Mouse (Mus musculus): Measurements from ENCODE around the gene Grik3. TPM values are rescaled to one million over a fixed set of nuclear protein-coding genes. Genes with fewer than 3 reads are reported as not detected.

Grik3 gene
- polyA plus RNA-seq, 1 experiment from 2014 or later = 0.12 TPM

GRCm38 (mm10) chr4:125580336-125580735 lies 89.8 kb downstream of the Grik3 start:
- H3K27ac ChIP-seq (replicated peaks) = no peak overlapping the region
- H3K4me1 ChIP-seq (replicated peaks; ENCODE audit: control insufficient read depth, insufficient read depth) = no peaks in the 10 kb centered on the region
- H3K9ac ChIP-seq (ENCODE audit: low read length) = no peak overlapping the region
- no peak overlapping the region for H3K4me3 ChIP-seq (ENCODE audit: low read depth, low read length)
- no peak for ATAC-seq (ENCODE audit: low FRiP score, low TSS enrichment)
- DNase-seq (ENCODE audit: low spot score) = no peak
- H3K9me3 ChIP-seq (ENCODE audit: control insufficient read depth, low read length) = no peaks in the 10 kb centered on the region
- no peak for TF ChIP-seq EP300 (optimal IDR thresholded peaks at IDR 0.05)
- TF ChIP-seq CTCF (IDR thresholded peaks at IDR 0.05; ENCODE audit: low read depth) = no peak
- WGBS = 53% methylated on average over 5 of the region's 5 CpGs
- H3K36me3 ChIP-seq (ENCODE audit: control insufficient read depth, insufficient read depth, low read length) = no peaks in the 10 kb centered on the region
- no peak overlapping the region for H3K4me2 ChIP-seq (replicated peaks; ENCODE audit: low read depth)
- H3K27me3 ChIP-seq (ENCODE audit: control insufficient read depth, insufficient read depth, low read length) = no peaks in the 10 kb centered on the region

DNA sequence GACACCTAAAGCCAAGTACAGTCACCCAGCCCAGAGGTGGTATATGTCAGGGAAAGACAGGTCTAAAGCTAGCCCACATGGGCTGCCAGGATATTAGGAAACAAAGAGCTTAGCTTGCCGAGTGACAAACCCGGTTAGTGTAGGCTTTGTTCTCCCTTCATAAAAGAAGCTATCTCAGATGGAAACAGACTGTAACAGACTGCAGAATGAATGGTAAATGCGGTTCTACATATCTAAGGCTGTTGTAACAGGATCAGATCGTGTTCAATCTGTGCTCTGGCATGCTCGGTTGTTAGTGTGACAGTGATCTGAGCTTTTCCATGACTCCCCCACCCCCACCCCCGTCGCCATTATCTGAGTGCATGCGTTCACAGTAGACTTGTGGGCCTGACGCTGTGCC lies 92.8 kb downstream of the Grik3 start:
- ATAC-seq (ENCODE audit: low FRiP score, low TSS enrichment) (no peak), DNase-seq (ENCODE audit: low spot score) (no peak)
- Histone ChIP-seq H3K4me3 (ENCODE audit: low read depth, low read length) (no peak overlapping the region), H3K4me2 (replicated peaks; ENCODE audit: low read depth) (no peak overlapping the region), H3K9me3 (ENCODE audit: control insufficient read depth, low read length) (no peaks in the 10 kb centered on the region), H3K36me3 (ENCODE audit: control insufficient read depth, insufficient read depth, low read length) (no peaks in the 10 kb centered on the region), H3K27ac (replicated peaks) (no peak overlapping the region), H3K4me1 (replicated peaks; ENCODE audit: control insufficient read depth, insufficient read depth) (no peaks in the 10 kb centered on the region), H3K9ac (ENCODE audit: low read length) (no peak overlapping the region), H3K27me3 (ENCODE audit: control insufficient read depth, insufficient read depth, low read length) (no peaks in the 10 kb centered on the region)
- TF ChIP-seq CTCF (IDR thresholded peaks at IDR 0.05; ENCODE audit: low read depth) = no peak
- TF ChIP-seq EP300 (optimal IDR thresholded peaks at IDR 0.05) = no peak
- 71% methylated on average over 9 of the region's 9 CpGs for WGBS

- WGBS = 56% methylated on average over 4 of the region's 4 CpGs
- H3K4me2 ChIP-seq (replicated peaks; ENCODE audit: low read depth) = no peak overlapping the region
- DNase-seq (ENCODE audit: low spot score) = no peak
- H3K4me3 ChIP-seq (ENCODE audit: low read depth, low read length) = no peak overlapping the region
- no peak overlapping the region for H3K9ac ChIP-seq (ENCODE audit: low read length)
- H3K36me3 ChIP-seq (ENCODE audit: control insufficient read depth, insufficient read depth, low read length) = no peaks in the 10 kb centered on the region
- no peak overlapping the region for H3K27ac ChIP-seq (replicated peaks)
- H3K4me1 ChIP-seq (replicated peaks; ENCODE audit: control insufficient read depth, insufficient read depth) = no peaks in the 10 kb centered on the region
- ATAC-seq (ENCODE audit: low FRiP score, low TSS enrichment) = no peak
- H3K9me3 ChIP-seq (ENCODE audit: control insufficient read depth, low read length) = no peaks in the 10 kb centered on the region
- TF ChIP-seq CTCF (IDR thresholded peaks at IDR 0.05; ENCODE audit: low read depth) (no peak), EP300 (optimal IDR thresholded peaks at IDR 0.05) (no peak)
- H3K27me3 ChIP-seq (ENCODE audit: control insufficient read depth, insufficient read depth, low read length) = no peaks in the 10 kb centered on the region
These were observed 93.4 kb downstream of the Grik3 start for GRCm38 (mm10) chr4:125583935-125584334.

DNA sequence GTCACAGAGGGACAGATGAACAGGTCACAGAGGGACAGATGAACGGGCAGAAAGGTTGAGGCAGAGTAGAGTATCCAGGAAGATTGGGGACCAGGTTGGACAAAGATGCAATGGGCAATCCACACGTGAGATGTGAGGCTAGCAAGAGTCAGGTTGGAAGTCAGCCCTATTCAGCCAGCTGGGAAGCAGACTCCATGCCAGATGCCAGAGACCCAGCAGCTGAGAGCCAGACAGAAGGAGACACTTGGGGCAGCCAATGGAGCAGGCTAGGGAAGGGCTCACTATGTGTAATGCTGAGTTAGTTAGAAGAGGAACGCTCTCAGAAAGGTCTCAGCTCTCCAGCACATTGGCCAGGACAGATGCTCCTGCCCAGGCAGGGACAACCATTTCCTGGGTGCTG lies 94.2 kb downstream of the Grik3 start:
- Histone ChIP-seq H3K9me3 (ENCODE audit: control insufficient read depth, low read length) (no peaks in the 10 kb centered on the region), H3K9ac (ENCODE audit: low read length) (no peak overlapping the region), H3K27ac (replicated peaks) (no peak overlapping the region), H3K36me3 (ENCODE audit: control insufficient read depth, insufficient read depth, low read length) (no peaks in the 10 kb centered on the region), H3K27me3 (ENCODE audit: control insufficient read depth, insufficient read depth, low read length) (no peaks in the 10 kb centered on the region), H3K4me3 (ENCODE audit: low read depth, low read length) (no peak overlapping the region), H3K4me2 (replicated peaks; ENCODE audit: low read depth) (no peak overlapping the region), H3K4me1 (replicated peaks; ENCODE audit: control insufficient read depth, insufficient read depth) (no peaks in the 10 kb centered on the region)
- 78% methylated on average over 3 of the region's 3 CpGs for WGBS
- DNase-seq (ENCODE audit: low spot score) (no peak), ATAC-seq (ENCODE audit: low FRiP score, low TSS enrichment) (no peak)
- TF ChIP-seq CTCF (IDR thresholded peaks at IDR 0.05; ENCODE audit: low read depth) = no peak
- TF ChIP-seq EP300 (optimal IDR thresholded peaks at IDR 0.05) = no peak

DNA sequence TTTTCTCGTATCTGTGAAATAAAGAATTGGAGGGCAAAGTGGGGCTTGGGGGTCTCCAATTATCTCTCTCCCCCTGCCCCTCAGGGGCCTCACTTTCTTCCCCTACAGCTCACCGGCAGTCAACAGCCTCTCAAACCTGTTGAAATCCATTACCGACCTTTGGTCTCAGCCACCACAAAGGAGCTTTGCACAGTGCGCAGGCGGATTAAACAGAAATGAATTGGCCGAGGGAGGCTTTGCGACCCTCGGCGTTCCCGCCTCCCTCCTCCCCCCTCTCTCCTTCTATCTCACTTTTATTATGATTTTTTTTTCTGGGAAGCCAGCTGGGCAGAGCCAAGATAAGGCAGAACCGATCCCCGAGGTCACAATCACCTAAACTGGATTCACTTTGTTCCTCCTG lies 97.1 kb downstream of the Grik3 start:
- Histone ChIP-seq H3K4me1 (replicated peaks; ENCODE audit: control insufficient read depth, insufficient read depth) (no peaks in the 10 kb centered on the region), H3K27me3 (ENCODE audit: control insufficient read depth, insufficient read depth, low read length) (no peaks in the 10 kb centered on the region), H3K27ac (replicated peaks) (no peak overlapping the region), H3K4me2 (replicated peaks; ENCODE audit: low read depth) (peak overlapping the region; percentile 35), H3K9ac (ENCODE audit: low read length) (no peak overlapping the region), H3K4me3 (ENCODE audit: low read depth, low read length) (no peak overlapping the region), H3K36me3 (ENCODE audit: control insufficient read depth, insufficient read depth, low read length) (no peaks in the 10 kb centered on the region), H3K9me3 (ENCODE audit: control insufficient read depth, low read length) (no peaks in the 10 kb centered on the region)
- ATAC-seq (ENCODE audit: low FRiP score, low TSS enrichment) (no peak), DNase-seq (ENCODE audit: low spot score) (no peak)
- 10% methylated on average over 12 of the region's 12 CpGs for whole genome bisulfite sequencing
- TF ChIP-seq CTCF (IDR thresholded peaks at IDR 0.05; ENCODE audit: low read depth) (no peak), EP300 (optimal IDR thresholded peaks at IDR 0.05) (no peak)

GRCm38 (mm10) chr4:125590241-125590919 lies 99.9 kb downstream of the Grik3 start:
- peak; percentile 83 for DNase-seq (ENCODE audit: low spot score)
- H3K9me3 ChIP-seq (ENCODE audit: control insufficient read depth, low read length) = no peaks in the 10 kb centered on the region
- no peaks in the 10 kb centered on the region for H3K4me1 ChIP-seq (replicated peaks; ENCODE audit: control insufficient read depth, insufficient read depth)
- H3K27me3 ChIP-seq (ENCODE audit: control insufficient read depth, insufficient read depth, low read length) = no peaks in the 10 kb centered on the region
- peak; percentile 66 for ATAC-seq (ENCODE audit: low FRiP score, low TSS enrichment)
- H3K36me3 ChIP-seq (ENCODE audit: control insufficient read depth, insufficient read depth, low read length) = no peaks in the 10 kb centered on the region
- no peak overlapping the region for H3K9ac ChIP-seq (ENCODE audit: low read length)
- WGBS = 6% methylated on average over 14 of the region's 14 CpGs
- TF ChIP-seq CTCF (IDR thresholded peaks at IDR 0.05; ENCODE audit: low read depth) = no peak
- no peak for TF ChIP-seq EP300 (optimal IDR thresholded peaks at IDR 0.05)
- H3K27ac ChIP-seq (replicated peaks) = no peak overlapping the region
- H3K4me3 ChIP-seq (ENCODE audit: low read depth, low read length) = no peak overlapping the region
- no peak overlapping the region for H3K4me2 ChIP-seq (replicated peaks; ENCODE audit: low read depth)
